Mouse (Mus musculus): ENCODE data around the gene Fabp6. TPM values are rescaled to one million over a fixed set of nuclear protein-coding genes. Genes with fewer than 3 reads are reported as not detected.

The Fabp6 gene
- polyA plus RNA-seq, 1 experiment from 2014 or later = 0.36 TPM

GRCm38 (mm10) chr11:43608440-43608839 is 7.1 kb upstream of the Fabp6 start:
- 0 out of 2 replicates have a peak, but pooled peaks cover 3% of the 10 kb centered on the region for H3K4me1 ChIP-seq (replicated peaks; ENCODE audit: insufficient read depth, low read length)
- H3K36me3 ChIP-seq (ENCODE audit: insufficient read depth, low read length) = no peaks in the 10 kb centered on the region
- no peaks in the 10 kb centered on the region for H3K9me3 ChIP-seq (replicated peaks; ENCODE audit: low read length)
- no peak overlapping the region for H3K27ac ChIP-seq
- H3K9ac ChIP-seq (ENCODE audit: low read depth, low read length) = no peak overlapping the region
- no peak overlapping the region for H3K4me2 ChIP-seq (ENCODE audit: low read length)
- H3K4me3 ChIP-seq (replicated peaks; ENCODE audit: low read depth, low read length) = no peak overlapping the region
- 56% methylated on average over 3 of the region's 3 CpGs for WGBS
- H3K27me3 ChIP-seq (ENCODE audit: insufficient read depth, low read length) = no peaks in the 10 kb centered on the region
- ATAC-seq (replicated peaks; ENCODE audit: low FRiP score, low read depth) (no peak), DNase-seq (ENCODE audit: low spot score) (no peak)
- TF ChIP-seq CTCF (IDR thresholded peaks at IDR 0.05; ENCODE audit: low read depth) = no peak

- Histone ChIP-seq H3K36me3 (ENCODE audit: insufficient read depth, low read length) (no peaks in the 10 kb centered on the region), H3K4me1 (replicated peaks; ENCODE audit: insufficient read depth, low read length) (no peaks in the 10 kb centered on the region), H3K9me3 (replicated peaks; ENCODE audit: low read length) (no peaks in the 10 kb centered on the region), H3K4me2 (ENCODE audit: low read length) (peak overlapping the region; percentile 21), H3K4me3 (replicated peaks; ENCODE audit: low read depth, low read length) (no peak overlapping the region), H3K27me3 (ENCODE audit: insufficient read depth, low read length) (no peaks in the 10 kb centered on the region), H3K27ac (no peak overlapping the region), H3K9ac (ENCODE audit: low read depth, low read length) (no peak overlapping the region)
- no peak for TF ChIP-seq CTCF (IDR thresholded peaks at IDR 0.05; ENCODE audit: low read depth)
- ATAC-seq (replicated peaks; ENCODE audit: low FRiP score, low read depth) = no peak
- no peak for DNase-seq (ENCODE audit: low spot score)
- 51% methylated on average over 6 of the region's 6 CpGs for WGBS
Observed at GRCm38 (mm10) chr11:43605859-43606258, 4.5 kb upstream of the Fabp6 start.

GRCm38 (mm10) chr11:43604891-43605290 is 3.6 kb upstream of the Fabp6 start:
- Histone ChIP-seq H3K9ac (ENCODE audit: low read depth, low read length) (no peak overlapping the region), H3K36me3 (ENCODE audit: insufficient read depth, low read length) (no peaks in the 10 kb centered on the region), H3K4me2 (ENCODE audit: low read length) (no peak overlapping the region), H3K9me3 (replicated peaks; ENCODE audit: low read length) (no peaks in the 10 kb centered on the region), H3K4me3 (replicated peaks; ENCODE audit: low read depth, low read length) (no peak overlapping the region), H3K27me3 (ENCODE audit: insufficient read depth, low read length) (no peaks in the 10 kb centered on the region), H3K27ac (no peak overlapping the region), H3K4me1 (replicated peaks; ENCODE audit: insufficient read depth, low read length) (no peaks in the 10 kb centered on the region)
- 91% methylated on average over 6 of the region's 6 CpGs for whole genome bisulfite sequencing
- DNase-seq (ENCODE audit: low spot score) (no peak), ATAC-seq (replicated peaks; ENCODE audit: low FRiP score, low read depth) (no peak)
- TF ChIP-seq CTCF (IDR thresholded peaks at IDR 0.05; ENCODE audit: low read depth) = no peak

- Histone ChIP-seq H3K36me3 (ENCODE audit: insufficient read depth, low read length) (no peaks in the 10 kb centered on the region), H3K27ac (no peak overlapping the region), H3K4me2 (ENCODE audit: low read length) (no peak overlapping the region), H3K4me3 (replicated peaks; ENCODE audit: low read depth, low read length) (no peak overlapping the region), H3K9ac (ENCODE audit: low read depth, low read length) (no peak overlapping the region), H3K9me3 (replicated peaks; ENCODE audit: low read length) (no peaks in the 10 kb centered on the region), H3K27me3 (ENCODE audit: insufficient read depth, low read length) (no peaks in the 10 kb centered on the region), H3K4me1 (replicated peaks; ENCODE audit: insufficient read depth, low read length) (no peaks in the 10 kb centered on the region)
- 88% methylated on average over 2 of the region's 2 CpGs for WGBS
- DNase-seq (ENCODE audit: low spot score) (no peak), ATAC-seq (replicated peaks; ENCODE audit: low FRiP score, low read depth) (no peak)
- TF ChIP-seq CTCF (IDR thresholded peaks at IDR 0.05; ENCODE audit: low read depth) = no peak
Observed at GRCm38 (mm10) chr11:43604207-43604606, 2.9 kb upstream of the Fabp6 start.

GRCm38 (mm10) chr11:43589530-43590072 is 11.7 kb downstream of the Fabp6 start:
- Histone ChIP-seq H3K4me3 (replicated peaks; ENCODE audit: low read depth, low read length) (no peak overlapping the region), H3K27ac (no peak overlapping the region), H3K4me1 (replicated peaks; ENCODE audit: insufficient read depth, low read length) (peaks cover 3% of the 10 kb centered on the region; the same call in 1 of the 2 replicates), H3K4me2 (ENCODE audit: low read length) (no peak overlapping the region), H3K36me3 (ENCODE audit: insufficient read depth, low read length) (peaks cover 20% of the 10 kb centered on the region), H3K27me3 (ENCODE audit: insufficient read depth, low read length) (no peaks in the 10 kb centered on the region), H3K9me3 (replicated peaks; ENCODE audit: low read length) (no peaks in the 10 kb centered on the region), H3K9ac (ENCODE audit: low read depth, low read length) (no peak overlapping the region)
- WGBS = 58% methylated on average over 6 of the region's 6 CpGs
- ATAC-seq (replicated peaks; ENCODE audit: low FRiP score, low read depth) = no peak
- no peak for TF ChIP-seq CTCF (IDR thresholded peaks at IDR 0.05; ENCODE audit: low read depth)
- no peak for DNase-seq (ENCODE audit: low spot score)

GRCm38 (mm10) chr11:43586324-43587090 is 14.8 kb downstream of the Fabp6 start, which contains the start of gene 4933415A04Rik:
Gene 4933415A04Rik (plus strand): TSS chr11:43587040.
- Histone ChIP-seq H3K4me1 (replicated peaks; ENCODE audit: insufficient read depth, low read length) (peaks cover 3% of the 10 kb centered on the region; the same call in 1 of the 2 replicates), H3K27me3 (ENCODE audit: insufficient read depth, low read length) (no peaks in the 10 kb centered on the region), H3K27ac (no peak within 1 kb of the TSS), H3K9me3 (replicated peaks; ENCODE audit: low read length) (no peaks in the 10 kb centered on the region), H3K36me3 (ENCODE audit: insufficient read depth, low read length) (peaks cover 26% of the 10 kb centered on the region), H3K4me2 (ENCODE audit: low read length) (no peak within 1 kb of the TSS), H3K9ac (ENCODE audit: low read depth, low read length) (no peak within 1 kb of the TSS), H3K4me3 (replicated peaks; ENCODE audit: low read depth, low read length) (no peak within 1 kb of the TSS)
- WGBS = 70% methylated on average over 7 of the region's 7 CpGs
- peak; percentile 85 for DNase-seq (ENCODE audit: low spot score)
- peak; percentile 85 for TF ChIP-seq CTCF (IDR thresholded peaks at IDR 0.05; ENCODE audit: low read depth)
- peak; percentile 55; the same call in 1 of the 2 replicates for ATAC-seq (replicated peaks; ENCODE audit: low FRiP score, low read depth)
